In the genomic region with DNA sequence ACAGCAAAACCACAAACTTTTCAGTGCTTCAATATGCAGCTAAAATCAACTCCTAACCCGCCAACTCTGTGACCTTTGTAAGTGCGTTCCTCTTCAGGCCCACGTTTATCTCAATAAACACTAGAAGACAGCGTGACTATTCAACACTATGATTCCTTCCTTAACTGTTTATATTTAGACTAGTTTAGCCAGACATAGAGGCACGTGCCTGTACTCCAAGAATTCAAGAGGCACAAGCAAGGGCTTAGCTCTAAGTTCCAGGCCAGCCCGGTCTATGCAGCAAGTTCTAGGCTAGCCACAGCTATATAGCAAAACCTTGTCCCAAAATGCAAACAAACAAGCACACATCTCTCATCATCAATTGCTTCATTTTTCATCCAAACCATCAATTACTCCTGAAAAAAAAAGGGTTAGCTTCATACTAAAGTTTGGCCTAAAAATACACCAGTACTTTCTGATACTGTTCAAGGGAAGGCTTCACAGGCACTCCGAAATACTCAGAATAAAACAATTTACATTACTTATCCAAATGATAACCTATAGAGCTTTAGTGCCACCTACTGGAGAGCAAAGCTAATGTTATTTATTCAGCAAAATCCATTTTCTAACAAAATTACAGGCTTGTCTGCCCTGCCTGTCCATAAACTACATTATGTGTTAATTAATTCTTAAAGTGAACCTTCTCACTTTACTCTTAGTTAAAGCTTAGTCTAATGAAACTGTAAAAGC, we compare ENCODE assay signal across 8 mouse cellular contexts. TPM values are rescaled to one million over a fixed set of nuclear protein-coding genes. Genes with fewer than 3 reads are reported as not detected.
DNase-seq lines count a peak whose midpoint lies in the region; ATAC-seq and TF ChIP-seq lines count a peak whose summit lies in the region.

No protein-coding gene starts in this region.

- DNase-seq in CH12.LX (ENCODE audit: extremely low read depth), result peak; percentile 29
- peak; percentile 56 for DNase-seq in c-Kit-positive CD71-positive TER-119-negative erythroid progenitor cells, embryonic 14.5 days (ENCODE audit: low read depth)
- DNase-seq in gastrocnemius, postnatal 4 days (ENCODE audit: low spot score in 2 of 2), result no peak
- no peak for DNase-seq in left cerebral cortex, adult 8-10 months (ENCODE audit: low spot score in 2 of 2)
- no peak for DNase-seq in cerebellum, adult 9-11 months

- TF ChIP-seq CTCF in CH12.LX (conservative IDR thresholded peaks at IDR 0.05 in 1 of 2, IDR thresholded peaks at IDR 0.05 in 1 of 2; ENCODE audit: low read depth in 2 of 2, low read length in 2 of 2), result peak in 1 of 2 experiments; percentile 63; a peak in 3 of 4 replicates

- WGBS in hindbrain, embryonic 13.5 days, result 89% methylated on average over 7 of the region's 7 CpGs
- WGBS in hindbrain, embryonic 12.5 days, result 90% methylated on average over 7 of the region's 7 CpGs

- H3K4me2 ChIP-seq in hindbrain, embryonic 13.5 days, result no peak overlapping the region
- no peak overlapping the region for H3K4me2 ChIP-seq in hindbrain, embryonic 12.5 days (replicated peaks)
- no peak overlapping the region for H3K4me2 ChIP-seq in CH12.LX (ENCODE audit: insufficient read depth, low read depth, poor library complexity, severe bottlenecking)

- H3K9ac ChIP-seq in hindbrain, embryonic 13.5 days, result 0 out of 2 replicates have a peak overlapping the region, but pooled peaks have one; percentile 19
- H3K9ac ChIP-seq in hindbrain, embryonic 12.5 days, result no peak overlapping the region
- no peak overlapping the region for H3K9ac ChIP-seq in CH12.LX (ENCODE audit: insufficient read depth, low read depth)

- in situ Hi-C loops in CH12.LX (cut with MboI; ENCODE audit: low pct_ligation_motif_present, low pct_unique_long_range_greater_than_20kb, low sequenced_read_pairs), result no loop called here

- H3K9me3 ChIP-seq in hindbrain, embryonic 13.5 days, result no peaks in the 10 kb centered on the region
- no peaks in the 10 kb centered on the region for H3K9me3 ChIP-seq in hindbrain, embryonic 12.5 days (replicated peaks)
- H3K9me3 ChIP-seq in CH12.LX (replicated peaks; ENCODE audit: low read length), result no peaks in the 10 kb centered on the region

- no peak for TF ChIP-seq EP300 in CH12.LX (IDR thresholded peaks at IDR 0.05; ENCODE audit: low read length)

- no peaks in the 10 kb centered on the region for H3K4me1 ChIP-seq in hindbrain, embryonic 13.5 days (replicated peaks)
- no peaks in the 10 kb centered on the region for H3K4me1 ChIP-seq in hindbrain, embryonic 12.5 days
- H3K4me1 ChIP-seq in CH12.LX (ENCODE audit: control insufficient read depth in 1 of 2, insufficient read depth in 2 of 2), result peaks cover 0 to 5% of the 10 kb centered on the region in 2 experiments; a peak in 1 of 4 replicates

- H3K36me3 ChIP-seq in hindbrain, embryonic 13.5 days, result peaks cover 31% of the 10 kb centered on the region
- peaks cover 28% of the 10 kb centered on the region for H3K36me3 ChIP-seq in hindbrain, embryonic 12.5 days
- peaks cover 23 to 78% of the 10 kb centered on the region in 2 experiments for H3K36me3 ChIP-seq in CH12.LX (replicated peaks in 1 of 2; ENCODE audit: control insufficient read depth in 1 of 2, insufficient read depth in 1 of 2, low read length in 1 of 2)

- H3K27ac ChIP-seq in hindbrain, embryonic 13.5 days, result no peak overlapping the region
- H3K27ac ChIP-seq in hindbrain, embryonic 12.5 days, result no peak overlapping the region
- no peak overlapping the region for H3K27ac ChIP-seq in CH12.LX (ENCODE audit: insufficient read depth, low read depth)

- TF ChIP-seq POLR2A in CH12.LX (IDR thresholded peaks at IDR 0.05; ENCODE audit: low read depth, low read length), result no peak

- H3K79me2 ChIP-seq in CH12.LX (replicated peaks; ENCODE audit: control insufficient read depth, extremely low read depth, insufficient read depth, poor library complexity, severe bottlenecking), result peaks cover 6% of the 10 kb centered on the region

- no peaks in the 10 kb centered on the region for H3K27me3 ChIP-seq in hindbrain, embryonic 13.5 days
- H3K27me3 ChIP-seq in hindbrain, embryonic 12.5 days, result no peaks in the 10 kb centered on the region
- H3K27me3 ChIP-seq in CH12.LX (replicated peaks), result no peaks in the 10 kb centered on the region

- peak; percentile 57 for TF ChIP-seq RAD21 in CH12.LX (IDR thresholded peaks at IDR 0.05; ENCODE audit: low read depth, low read length)

- no peak overlapping the region for H3K4me3 ChIP-seq in hindbrain, embryonic 13.5 days
- no peak overlapping the region for H3K4me3 ChIP-seq in hindbrain, embryonic 12.5 days
- H3K4me3 ChIP-seq in CH12.LX (replicated peaks in 1 of 3; ENCODE audit: low read depth in 2 of 3, low read length in 2 of 3, poor library complexity in 1 of 3), result no peak overlapping the region

- dilution Hi-C loops in CH12.LX (cut with MboI; ENCODE audit: extremely low pct_ligation_motif_present, extremely low pct_unique_long_range_greater_than_20kb, low sequenced_read_pairs), result no loop called here

- ATAC-seq in hindbrain, embryonic 13.5 days (ENCODE audit: low FRiP score), result no peak
- no peak for ATAC-seq in hindbrain, embryonic 12.5 days (ENCODE audit: low FRiP score)
- peak; percentile 71 for ATAC-seq in megakaryocyte, adult 5-6 weeks (ENCODE audit: poor library complexity, severe bottlenecking)

TF ChIP-seq in CH12.LX, 34 proteins besides CTCF, POLR2A, EP300 and RAD21:
- peak; percentile 19; the same call in 1 of the 2 replicates for TF ChIP-seq SMC3 (IDR thresholded peaks at IDR 0.05; ENCODE audit: low read depth, low read length)
- no peak for TF ChIP-seq ELF1 (IDR thresholded peaks at IDR 0.05; ENCODE audit: low read depth, low read length)
- no peak for TF ChIP-seq CHD1 (IDR thresholded peaks at IDR 0.05; ENCODE audit: low read depth, low read length)
- TF ChIP-seq TCF12 (IDR thresholded peaks at IDR 0.05; ENCODE audit: low read depth, low read length), result no peak
- TF ChIP-seq ZNF384 (IDR thresholded peaks at IDR 0.05; ENCODE audit: low read depth, low read length), result no peak
- no peak for TF ChIP-seq PAX5 (IDR thresholded peaks at IDR 0.05; ENCODE audit: low read length)
- no peak for TF ChIP-seq TBP (conservative IDR thresholded peaks at IDR 0.05; ENCODE audit: low read depth, low read length)
- no peak for TF ChIP-seq JUN (IDR thresholded peaks at IDR 0.05; ENCODE audit: insufficient read depth, low read depth, low read length)
- TF ChIP-seq USF1 (IDR thresholded peaks at IDR 0.05; ENCODE audit: low read depth, low read length), result no peak
- TF ChIP-seq BHLHE40 (IDR thresholded peaks at IDR 0.05; ENCODE audit: low read depth, low read length), result no peak
- TF ChIP-seq MAX (IDR thresholded peaks at IDR 0.05; ENCODE audit: low read length), result no peak
- peak; percentile 45; the same call in 1 of the 2 replicates for TF ChIP-seq MAFK (IDR thresholded peaks at IDR 0.05; ENCODE audit: insufficient replicate concordance, low read length)
TF ChIP-seq in CH12.LX: peak in this region for 2.

RNA-seq across cellular contexts. Expression of a gene that starts 18.3 kb away (rescaled TPM):
- 37.8 and 38.9 TPM in 2 replicates for polyA plus RNA-seq in hindbrain, embryonic 13.5 days (2015; fragmentation: Nextera tagmentation; extraction: Ambion mirVana)
- polyA plus RNA-seq in hindbrain, embryonic 12.5 days (2016; fragmentation: Nextera tagmentation; extraction: Ambion mirVana), result 57.3 and 57.4 TPM in 2 replicates
- total RNA-seq in CH12.LX (2012; rRNA removed) (41.2 and 47.8 TPM in 2 replicates), CH12.LX (2014; rRNA removed) (91.5 and 102 TPM in 2 replicates)
- polyA plus RNA-seq in CH12.LX (2012; ENCODE audit: insufficient read length, low read depth), result 47.5 and 52.4 TPM in 2 replicates
- total RNA-seq in megakaryocyte, adult 5-6 weeks (2015), result 24.3 and 27.7 TPM in 2 replicates
- total RNA-seq in megakaryocyte, adult 5-6 weeks (2017), result 18.3 and 19.0 TPM in 2 replicates
- 10 to 100 TPM; 25.6 to 28.0 TPM for total RNA-seq in gastrocnemius, postnatal 4 days (2021)
- total RNA-seq in left cerebral cortex, adult 8-10 months (2022), result 10 to 100 TPM; 58.1 to 74.8 (median 63.8) TPM

RNA-seq across cellular contexts. Expression of a gene that starts 28.4 kb away (rescaled TPM):
- 37.3 and 39.8 TPM in 2 replicates for polyA plus RNA-seq in hindbrain, embryonic 13.5 days (2015; fragmentation: Nextera tagmentation; extraction: Ambion mirVana)
- 40.2 and 42.5 TPM in 2 replicates for polyA plus RNA-seq in hindbrain, embryonic 12.5 days (2016; fragmentation: Nextera tagmentation; extraction: Ambion mirVana)
- total RNA-seq in CH12.LX (2012; rRNA removed) (25.9 and 36.8 TPM in 2 replicates), CH12.LX (2014; rRNA removed) (49.4 and 51.6 TPM in 2 replicates)
- polyA plus RNA-seq in CH12.LX (2012; ENCODE audit: insufficient read length, low read depth), result 53.8 and 66.4 TPM in 2 replicates
- 12.7 and 18.6 TPM in 2 replicates for total RNA-seq in megakaryocyte, adult 5-6 weeks (2015)
- 5.7 and 14.6 TPM in 2 replicates for total RNA-seq in megakaryocyte, adult 5-6 weeks (2017)
- 10 to 100 TPM; 11.5 to 12.7 TPM for total RNA-seq in gastrocnemius, postnatal 4 days (2021)
- total RNA-seq in left cerebral cortex, adult 8-10 months (2022), result 10 to 100 TPM; 14.8 to 21.6 (median 18.7) TPM

Comparison
In these comparisons a context has a peak if more than half of its experiments do, and no peak if none do; other contexts are left out.
1. DNase-seq: peak in CH12.LX (single experiment) and c-Kit-positive CD71-positive TER-119-negative erythroid progenitor cells, embryonic 14.5 days (single experiment); none in gastrocnemius, postnatal 4 days (0 of 2), left cerebral cortex, adult 8-10 months (0 of 2) and cerebellum, adult 9-11 months (single experiment).